Mouse (Mus musculus): ENCODE results near the gene Lysmd4. TPM values are rescaled to one million over a fixed set of nuclear protein-coding genes. Genes with fewer than 3 reads are reported as not detected.

Gene Lysmd4
- polyA plus RNA-seq, 1 experiment from 2014 or later: 26.1 TPM

DNA sequence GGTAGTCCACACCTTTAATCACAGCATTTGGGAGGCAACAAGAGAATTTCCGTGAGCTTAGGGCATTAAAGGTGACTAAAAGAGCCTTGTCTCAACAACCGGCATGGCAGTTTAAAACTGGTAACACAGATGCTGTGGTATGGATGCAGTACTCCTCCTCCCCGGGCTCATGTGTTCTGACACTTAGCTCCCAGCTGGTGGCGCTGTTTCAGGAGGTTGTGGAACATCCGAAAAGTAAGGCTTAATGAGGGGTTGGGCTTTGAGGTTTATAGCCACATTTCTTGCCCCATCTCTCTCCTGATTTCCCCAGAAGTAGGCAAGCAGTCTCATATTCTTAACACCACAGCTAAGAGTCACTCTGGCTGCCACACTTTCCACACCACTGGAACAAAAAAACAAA is 133.5 kb downstream of the Lysmd4 start:
- no peak overlapping the region for H3K4me3 ChIP-seq
- H3K27me3 ChIP-seq (replicated peaks): no peaks in the 10 kb centered on the region
- no peak overlapping the region for H3K27ac ChIP-seq
- H3K4me1 ChIP-seq: no peaks in the 10 kb centered on the region
- H3K9ac ChIP-seq: no peak overlapping the region
- no peaks in the 10 kb centered on the region for H3K36me3 ChIP-seq
- H3K4me2 ChIP-seq (replicated peaks): no peak overlapping the region
- peaks cover 16% of the 10 kb centered on the region; the same call in 1 of the 2 replicates for H3K9me3 ChIP-seq
- WGBS: 92% methylated on average over 5 of the region's 5 CpGs
- ATAC-seq (ENCODE audit: low FRiP score, low read depth): no peak

Other genes starting within 250 kb of the Lysmd4 start
- 31.7 and 35.2 TPM in 2 replicates for gene Mef2a, start 150.3 kb downstream of the Lysmd4 start, polyA plus RNA-seq (2016; fragmentation: Nextera tagmentation; extraction: Ambion mirVana)